Comparison of ENCODE assay signal across 9 mouse cellular contexts in genomic region chr5:116386020-116386419, GRCm38 (mm10). TPM values are rescaled to one million over a fixed set of nuclear protein-coding genes. Genes with fewer than 3 reads are reported as not detected.
DNase-seq lines count a peak whose midpoint lies in the region; ATAC-seq and TF ChIP-seq lines count a peak whose summit lies in the region.
"Had no signal": no experiment of that assay in that cellular context is flagged by ENCODE, and none has a peak within 500 bp of the region (broad histone marks: within the 10 kb centered on the region; RNA-seq: fewer than 3 reads in every experiment).

No protein-coding gene starts in this region.

- WGBS in midbrain, embryonic 11.5 days, result 48% methylated on average over 11 of the region's 11 CpGs
- 50% methylated on average over 11 of the region's 11 CpGs for WGBS in midbrain, embryonic 16.5 days

- TF ChIP-seq CTCF in testis, adult 2 months (IDR thresholded peaks at IDR 0.05; ENCODE audit: control insufficient read depth, insufficient read depth, insufficient replicate concordance, low read depth, low read length), result peak; percentile 51; the same call in 1 of the 2 replicates

- H3K36me3 ChIP-seq in midbrain, embryonic 11.5 days (ENCODE audit: control insufficient read depth, insufficient read depth, low read length), result no peaks in the 10 kb centered on the region
- no peaks in the 10 kb centered on the region for H3K36me3 ChIP-seq in midbrain, embryonic 16.5 days (ENCODE audit: control insufficient read depth, insufficient read depth, low read length)
- no peaks in the 10 kb centered on the region for H3K36me3 ChIP-seq in testis, adult 2 months (ENCODE audit: control insufficient read depth, insufficient read depth, low read length)
- H3K36me3 ChIP-seq: embryonic facial prominence, embryonic 15.5 days; limb, embryonic 15.5 days had no signal

- H3K9ac ChIP-seq in midbrain, embryonic 11.5 days (ENCODE audit: low read length), result no peak overlapping the region
- no peak overlapping the region for H3K9ac ChIP-seq in midbrain, embryonic 16.5 days (ENCODE audit: low read depth, low read length)
- H3K9ac ChIP-seq: embryonic facial prominence, embryonic 15.5 days; limb, embryonic 15.5 days had no signal

- DNase-seq in midbrain, embryonic 11.5 days (ENCODE audit: low spot score, missing footprints), result peak; percentile 92
- peak; percentile 36 for DNase-seq in adrenal gland, adult 2 months
- DNase-seq in kidney, postnatal 10 days, result peak; percentile 73
- peak; percentile 45 to 62 for DNase-seq in lung, adult 18-20 months

- H3K27ac ChIP-seq in midbrain, embryonic 11.5 days (ENCODE audit: low read depth, low read length), result no peak overlapping the region
- no peak overlapping the region for H3K27ac ChIP-seq in midbrain, embryonic 16.5 days (ENCODE audit: low read length)
- H3K27ac ChIP-seq in testis, adult 2 months (ENCODE audit: control insufficient read depth, insufficient read depth, low read depth, low read length), result no peak overlapping the region
- H3K27ac ChIP-seq: embryonic facial prominence, embryonic 15.5 days; limb, embryonic 15.5 days had no signal

- H3K27me3 ChIP-seq in midbrain, embryonic 11.5 days (ENCODE audit: control insufficient read depth, insufficient read depth, low read length), result no peaks in the 10 kb centered on the region
- no peaks in the 10 kb centered on the region for H3K27me3 ChIP-seq in midbrain, embryonic 16.5 days (ENCODE audit: control insufficient read depth, insufficient read depth, low read depth, low read length)
- no peaks in the 10 kb centered on the region; the same call in 1 of the 2 replicates for H3K27me3 ChIP-seq in testis, adult 2 months (ENCODE audit: control insufficient read depth, insufficient read depth, low read length)
- H3K27me3 ChIP-seq: embryonic facial prominence, embryonic 15.5 days; limb, embryonic 15.5 days had no signal

- TF ChIP-seq POLR2A in testis, adult 2 months (IDR thresholded peaks at IDR 0.05; ENCODE audit: control insufficient read depth, low read depth, low read length), result no peak

- peaks cover 8% of the 10 kb centered on the region for H3K4me1 ChIP-seq in midbrain, embryonic 11.5 days (ENCODE audit: control insufficient read depth, insufficient read depth, low read length)
- peaks cover 5% of the 10 kb centered on the region; the same call in 1 of the 2 replicates for H3K4me1 ChIP-seq in midbrain, embryonic 16.5 days (ENCODE audit: control insufficient read depth, insufficient read depth, low read length)
- H3K4me1 ChIP-seq in testis, adult 2 months (ENCODE audit: control insufficient read depth, insufficient read depth, low read length), result peaks cover 9% of the 10 kb centered on the region

- H3K4me2 ChIP-seq in midbrain, embryonic 11.5 days, result no peak overlapping the region
- H3K4me2 ChIP-seq in midbrain, embryonic 16.5 days (ENCODE audit: low read length), result no peak overlapping the region
- H3K4me2 ChIP-seq: embryonic facial prominence, embryonic 15.5 days; limb, embryonic 15.5 days had no signal

- H3K4me3 ChIP-seq in midbrain, embryonic 11.5 days (ENCODE audit: low read depth, low read length), result no peak overlapping the region
- H3K4me3 ChIP-seq in midbrain, embryonic 16.5 days (ENCODE audit: low read depth, low read length), result no peak overlapping the region
- no peak overlapping the region; the same call in 1 of the 2 replicates for H3K4me3 ChIP-seq in testis, adult 2 months (ENCODE audit: control insufficient read depth, low read depth, low read length)
- H3K4me3 ChIP-seq: embryonic facial prominence, embryonic 15.5 days; limb, embryonic 15.5 days had no signal

- ATAC-seq in midbrain, embryonic 11.5 days (ENCODE audit: low FRiP score), result no peak
- no peak for ATAC-seq in midbrain, embryonic 16.5 days
- peak; percentile 73 for ATAC-seq in common myeloid progenitor, adult 5-6 weeks (replicated peaks; ENCODE audit: low read depth, poor library complexity, severe bottlenecking)

- H3K9me3 ChIP-seq in midbrain, embryonic 11.5 days (ENCODE audit: control insufficient read depth, low read length), result no peaks in the 10 kb centered on the region
- no peaks in the 10 kb centered on the region for H3K9me3 ChIP-seq in midbrain, embryonic 16.5 days (replicated peaks; ENCODE audit: control insufficient read depth, low read length, poor library complexity, severe bottlenecking)
- H3K9me3 ChIP-seq: embryonic facial prominence, embryonic 15.5 days; limb, embryonic 15.5 days had no signal

RNA-seq across cellular contexts. Expression of gene Hspb8, which starts 36.6 kb away (rescaled TPM):
- 5.5 and 6.1 TPM in 2 replicates for polyA plus RNA-seq in midbrain, embryonic 11.5 days (2014; fragmentation: Nextera tagmentation; extraction: Ambion mirVana)
- polyA plus RNA-seq in midbrain, embryonic 16.5 days (2015; fragmentation: Nextera tagmentation; extraction: Ambion mirVana), result 3.7 and 4.2 TPM in 2 replicates
- 100 to 1,000 TPM; 137 to 190 TPM for total RNA-seq in adrenal gland, adult 2 months (2021)
- 137 and 140 TPM in 2 replicates for polyA plus RNA-seq in adrenal gland, adult 2 months (2012; rRNA removed)
- not detected in 2 replicates for total RNA-seq in common myeloid progenitor, adult 5-6 weeks (2017)
- polyA plus RNA-seq in testis, adult 2 months (2012; rRNA removed), result 1.1 and 5.5 TPM in 2 replicates

Comparison
In these comparisons a context has a peak if more than half of its experiments do, and no peak if none do; other contexts are left out.
1. DNase-seq: peak in every context shown above with its lines; median percentile 92 in midbrain, embryonic 11.5 days; 73 in kidney, postnatal 10 days; 54 in lung, adult 18-20 months; 36 in adrenal gland, adult 2 months.
2. RNA of gene Hspb8, which starts 36.6 kb away (polyA plus RNA-seq): 137 to 140 TPM in adrenal gland, adult 2 months; 5.5 to 6.1 TPM in midbrain, embryonic 11.5 days, 3.7 to 4.2 TPM in midbrain, embryonic 16.5 days and 1.1 to 5.5 TPM in testis, adult 2 months; every median in the first group is over 10 times any median in the second.